Mouse (Mus musculus): ENCODE results near the gene Gpr3.

- no peak for TF ChIP-seq EP300 (IDR thresholded peaks at IDR 0.05; ENCODE audit: low read depth)
- no peak for TF ChIP-seq CTCF (IDR thresholded peaks at IDR 0.05; ENCODE audit: low read depth)
Measured at GRCm38 (mm10) chr4:133223875-133224274, 11.5 kb upstream of the Gpr3 start.
